Mouse (Mus musculus) limb, embryonic 13.5 days (tissue): ENCODE results near the gene Fbxo34. TPM values are rescaled to one million over a fixed set of nuclear protein-coding genes. Genes with fewer than 3 reads are reported as not detected.

Experiments
- ATAC-seq: fragments of 200-750 bp; cut with Nextera tagmentation; 2 replicates; pipeline ENCODE4 v1.8.0; 2017; ENCODE audit warnings: low read depth, moderate number of reproducible peaks, moderate TSS enrichment; ENCODE audit not compliant: low FRiP score
- H3K27ac ChIP-seq: fragments of 300-500 bp; sonication (generic); 2 replicates; pipeline ENCODE4 v1.5.1; 2015; ENCODE audit warnings: inconsistent platforms, mild to moderate bottlenecking, moderate library complexity
- H3K27me3 ChIP-seq: fragments of 300-500 bp; sonication (generic); 2 replicates; pipeline ENCODE4 v1.6.1; 2015; ENCODE audit warnings: mild to moderate bottlenecking, inconsistent platforms
- H3K36me3 ChIP-seq: fragments of 300-500 bp; sonication (generic); 2 replicates; pipeline ENCODE4 v1.6.1; 2015; ENCODE audit warnings: inconsistent platforms, mild to moderate bottlenecking, moderate library complexity
- H3K4me1 ChIP-seq: fragments of 300-500 bp; sonication (generic); 2 replicates; pipeline ENCODE4 v1.6.1; 2015; ENCODE audit warnings: inconsistent platforms
- H3K4me2 ChIP-seq: fragments of 300-500 bp; sonication (generic); replicated peaks from 2 replicates; pipeline ENCODE4 v1.6.1; 2015; ENCODE audit warnings: inconsistent platforms, mild to moderate bottlenecking, moderate library complexity
- H3K4me3 ChIP-seq: fragments of 300-500 bp; sonication (generic); 2 replicates; pipeline ENCODE4 v1.5.1; 2015; ENCODE audit warnings: moderate library complexity, mild to moderate bottlenecking, inconsistent platforms
- H3K9ac ChIP-seq: fragments of 300-500 bp; sonication (generic); 2 replicates; pipeline ENCODE4 v1.6.1; 2015; ENCODE audit warnings: mild to moderate bottlenecking, inconsistent platforms
- H3K9me3 ChIP-seq: fragments of 300-500 bp; sonication (generic); 2 replicates; pipeline ENCODE4 v1.6.1; 2016; ENCODE audit warnings: inconsistent platforms
- WGBS: fragments of 180-500 bp; shearing (Covaris S2); methylation state at CpG from one replicate; pipeline ENCODE4 v1.1.7; 2015; 5-methylcytosine and 5-hydroxymethylcytosine counted together
- polyA plus RNA-seq: library from polyadenylated mRNA; unstranded; fragments of >200 nt; fragmentation: Nextera tagmentation; extraction: Ambion mirVana; gene quantifications from 2 replicates; pipeline ENCODE4 v1.2.1, GENCODE M21; 2015

Fbxo34 gene
- polyA plus RNA-seq, 1 experiment from 2014 or later: 26.6 TPM

DNA sequence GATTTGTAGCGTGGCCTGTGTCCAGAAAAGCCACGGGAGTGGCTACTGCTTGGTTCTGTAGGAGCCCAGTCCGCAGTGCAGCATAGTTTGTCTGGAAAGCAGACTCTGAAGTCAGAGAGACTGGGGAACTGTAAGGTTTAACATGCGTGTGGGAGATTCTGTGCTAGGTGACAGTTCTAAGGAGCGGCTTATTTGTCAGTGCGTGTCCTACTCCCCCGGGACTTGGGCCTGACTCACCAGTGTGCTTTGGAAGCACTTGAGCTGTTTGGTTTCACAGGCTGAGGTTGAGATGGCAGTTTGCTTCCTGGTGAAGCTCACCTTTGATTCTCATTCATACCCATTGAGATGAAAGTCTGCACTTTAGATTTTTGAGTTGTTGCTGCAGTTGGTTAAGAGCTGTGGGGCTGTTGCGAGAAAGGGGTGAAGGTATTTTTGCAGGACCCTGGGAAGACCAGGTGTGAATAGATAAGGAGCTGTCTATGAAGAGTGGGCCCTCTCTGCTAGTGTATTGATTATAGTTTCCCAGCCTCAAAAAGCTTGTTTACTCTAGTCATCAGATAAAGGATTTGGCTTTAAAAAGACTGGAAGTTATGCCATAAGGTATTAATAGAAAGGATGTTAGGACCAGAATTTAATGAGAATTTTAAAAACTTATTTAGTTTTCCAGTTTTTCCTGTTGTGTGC is 24.5 kb downstream of the Fbxo34 start:
- no peak overlapping the region for H3K27ac ChIP-seq
- no peaks in the 10 kb centered on the region for H3K9me3 ChIP-seq
- no peaks in the 10 kb centered on the region for H3K27me3 ChIP-seq
- H3K4me1 ChIP-seq: peaks cover 18% of the 10 kb centered on the region
- no peak for ATAC-seq
- peak overlapping the region; percentile 72; the same call in 1 of the 2 replicates for H3K4me2 ChIP-seq
- no peak overlapping the region for H3K9ac ChIP-seq
- 84% methylated on average over 8 of the region's 8 CpGs for WGBS
- no peak overlapping the region for H3K4me3 ChIP-seq
- H3K36me3 ChIP-seq: peaks cover 6% of the 10 kb centered on the region; the same call in 1 of the 2 replicates

DNA sequence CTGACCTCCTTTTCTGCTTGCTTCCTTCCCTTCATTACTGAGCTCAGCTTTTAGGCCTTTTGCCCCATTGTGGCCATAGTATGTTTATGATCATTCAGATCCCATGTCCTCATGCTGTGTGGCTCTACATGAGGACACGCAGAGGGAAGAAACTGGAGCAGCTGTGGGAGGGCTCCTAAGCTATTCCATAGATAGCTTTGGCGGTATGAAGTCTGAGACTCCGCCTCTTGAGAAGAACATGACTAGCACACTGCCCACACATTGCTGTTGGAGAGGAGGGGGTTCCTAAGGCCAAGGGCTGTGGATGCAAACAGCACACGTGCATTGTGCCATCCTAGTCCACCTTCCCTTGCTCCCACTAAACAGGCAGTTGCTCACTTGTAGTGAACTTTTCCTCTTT is 26.0 kb downstream of the Fbxo34 start:
- H3K4me3 ChIP-seq: no peak overlapping the region
- H3K9me3 ChIP-seq: no peaks in the 10 kb centered on the region
- no peak for ATAC-seq
- no peak overlapping the region for H3K9ac ChIP-seq
- no peak overlapping the region for H3K27ac ChIP-seq
- no peak overlapping the region for H3K4me2 ChIP-seq
- peaks cover 6% of the 10 kb centered on the region; the same call in 1 of the 2 replicates for H3K36me3 ChIP-seq
- H3K27me3 ChIP-seq: no peaks in the 10 kb centered on the region
- H3K4me1 ChIP-seq: peaks cover 18% of the 10 kb centered on the region
- 86% methylated on average over 4 of the region's 4 CpGs for WGBS

DNA sequence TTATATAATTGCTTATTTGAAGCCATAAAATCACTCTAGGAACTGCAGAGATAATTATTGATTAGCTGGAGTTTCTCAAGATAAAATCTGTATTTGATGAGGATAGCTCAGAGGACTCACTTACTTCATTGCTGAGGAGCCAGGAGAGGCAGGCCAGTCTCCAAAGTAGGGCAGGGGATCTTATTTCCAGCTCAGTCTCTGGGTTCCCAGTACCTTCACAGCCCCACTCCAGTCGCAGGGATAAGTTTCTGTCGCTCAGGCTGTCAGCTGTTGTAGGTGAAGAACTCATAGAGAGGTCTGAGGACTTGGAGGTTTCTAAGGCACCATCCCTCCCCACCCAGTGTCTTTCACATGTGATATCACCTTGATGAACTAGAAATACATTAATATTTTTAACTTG is 27.5 kb downstream of the Fbxo34 start:
- Histone ChIP-seq H3K4me1 (peaks cover 18% of the 10 kb centered on the region), H3K36me3 (peaks cover 6% of the 10 kb centered on the region; the same call in 1 of the 2 replicates), H3K9ac (no peak overlapping the region), H3K9me3 (no peaks in the 10 kb centered on the region), H3K27me3 (no peaks in the 10 kb centered on the region), H3K4me2 (no peak overlapping the region), H3K4me3 (no peak overlapping the region), H3K27ac (no peak overlapping the region)
- WGBS: 68% methylated on average over 2 of the region's 2 CpGs
- no peak for ATAC-seq

DNA sequence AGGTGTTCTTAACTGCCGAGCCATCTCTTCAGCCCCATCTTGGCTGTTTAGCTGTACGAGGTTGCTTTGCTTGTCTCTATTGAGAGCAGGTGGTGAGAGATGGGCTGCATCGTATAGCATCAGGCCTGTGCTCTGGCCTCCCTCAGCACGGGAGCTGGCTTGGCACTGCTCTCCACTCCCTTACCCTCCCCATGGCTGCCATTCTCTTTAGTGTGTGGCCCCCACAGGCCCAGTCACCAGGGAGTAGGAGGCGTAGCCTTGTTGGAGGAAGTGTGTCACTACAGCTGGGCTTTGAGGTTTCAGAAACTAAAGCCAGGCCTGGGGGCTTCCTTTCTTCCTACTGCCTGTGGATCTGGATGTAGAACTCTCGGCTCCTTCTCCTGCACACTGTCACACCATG is 32.0 kb downstream of the Fbxo34 start:
- Histone ChIP-seq H3K9me3 (no peaks in the 10 kb centered on the region), H3K27ac (no peak overlapping the region), H3K36me3 (no peaks in the 10 kb centered on the region; the same call in 1 of the 2 replicates), H3K4me3 (no peak overlapping the region), H3K4me1 (peaks cover 5% of the 10 kb centered on the region; the same call in 1 of the 2 replicates), H3K27me3 (no peaks in the 10 kb centered on the region), H3K9ac (no peak overlapping the region), H3K4me2 (no peak overlapping the region)
- 78% methylated on average over 6 of the region's 6 CpGs for WGBS
- no peak for ATAC-seq

DNA sequence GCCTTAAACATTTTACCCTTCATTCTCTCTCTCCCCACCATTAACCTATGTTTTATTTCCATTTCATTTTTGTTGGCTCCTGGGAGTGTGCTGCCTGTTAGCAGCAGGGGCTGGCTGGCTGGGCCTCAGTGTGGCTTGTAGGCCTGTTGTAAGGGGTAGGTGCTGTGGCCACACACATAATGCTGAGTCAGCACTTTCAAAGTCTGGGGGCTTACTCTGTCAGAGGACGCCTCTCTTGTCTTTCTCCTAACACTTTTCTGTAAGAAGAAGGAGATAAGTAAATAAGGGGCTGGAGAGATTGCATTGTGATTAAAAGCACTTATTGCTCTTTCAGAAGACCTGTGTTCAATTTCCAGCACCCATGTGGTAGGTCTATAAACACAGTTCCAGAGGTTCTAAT is 32.9 kb downstream of the Fbxo34 start:
- peaks cover 5% of the 10 kb centered on the region; the same call in 1 of the 2 replicates for H3K4me1 ChIP-seq
- H3K27ac ChIP-seq: no peak overlapping the region
- no peak overlapping the region for H3K4me3 ChIP-seq
- no peak overlapping the region for H3K4me2 ChIP-seq
- no peaks in the 10 kb centered on the region for H3K27me3 ChIP-seq
- no peak for ATAC-seq
- H3K9ac ChIP-seq: no peak overlapping the region
- no peaks in the 10 kb centered on the region for H3K9me3 ChIP-seq
- WGBS: 74% methylated on average over 1 of the region's 1 CpGs
- H3K36me3 ChIP-seq: no peaks in the 10 kb centered on the region; the same call in 1 of the 2 replicates

DNA sequence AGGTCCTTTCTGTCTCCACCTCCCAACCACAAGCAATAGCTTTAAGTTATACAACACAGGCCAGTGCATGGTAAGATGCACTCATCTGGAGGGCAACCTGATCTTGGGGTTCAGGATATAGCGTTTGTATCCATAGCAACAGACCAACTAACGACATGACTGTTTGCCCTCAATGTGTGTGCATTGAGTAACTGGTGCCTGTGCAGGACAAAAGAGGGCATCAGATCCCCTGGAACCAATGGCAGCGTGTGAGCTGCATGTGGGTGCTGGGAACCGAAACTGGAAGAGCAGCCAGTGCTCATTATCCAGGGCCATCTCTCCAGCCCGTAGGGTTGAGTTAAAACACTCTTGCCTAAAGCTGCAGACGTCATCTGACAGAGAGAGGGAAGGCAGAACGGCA is 38.5 kb downstream of the Fbxo34 start:
- no peaks in the 10 kb centered on the region for H3K27me3 ChIP-seq
- ATAC-seq: no peak
- H3K4me3 ChIP-seq: no peak overlapping the region
- WGBS: 40% methylated on average over 7 of the region's 7 CpGs
- H3K9ac ChIP-seq: no peak overlapping the region
- no peaks in the 10 kb centered on the region; the same call in 1 of the 2 replicates for H3K36me3 ChIP-seq
- H3K27ac ChIP-seq: no peak overlapping the region
- peaks cover 26% of the 10 kb centered on the region for H3K4me1 ChIP-seq
- no peak overlapping the region for H3K4me2 ChIP-seq
- H3K9me3 ChIP-seq: no peaks in the 10 kb centered on the region

DNA sequence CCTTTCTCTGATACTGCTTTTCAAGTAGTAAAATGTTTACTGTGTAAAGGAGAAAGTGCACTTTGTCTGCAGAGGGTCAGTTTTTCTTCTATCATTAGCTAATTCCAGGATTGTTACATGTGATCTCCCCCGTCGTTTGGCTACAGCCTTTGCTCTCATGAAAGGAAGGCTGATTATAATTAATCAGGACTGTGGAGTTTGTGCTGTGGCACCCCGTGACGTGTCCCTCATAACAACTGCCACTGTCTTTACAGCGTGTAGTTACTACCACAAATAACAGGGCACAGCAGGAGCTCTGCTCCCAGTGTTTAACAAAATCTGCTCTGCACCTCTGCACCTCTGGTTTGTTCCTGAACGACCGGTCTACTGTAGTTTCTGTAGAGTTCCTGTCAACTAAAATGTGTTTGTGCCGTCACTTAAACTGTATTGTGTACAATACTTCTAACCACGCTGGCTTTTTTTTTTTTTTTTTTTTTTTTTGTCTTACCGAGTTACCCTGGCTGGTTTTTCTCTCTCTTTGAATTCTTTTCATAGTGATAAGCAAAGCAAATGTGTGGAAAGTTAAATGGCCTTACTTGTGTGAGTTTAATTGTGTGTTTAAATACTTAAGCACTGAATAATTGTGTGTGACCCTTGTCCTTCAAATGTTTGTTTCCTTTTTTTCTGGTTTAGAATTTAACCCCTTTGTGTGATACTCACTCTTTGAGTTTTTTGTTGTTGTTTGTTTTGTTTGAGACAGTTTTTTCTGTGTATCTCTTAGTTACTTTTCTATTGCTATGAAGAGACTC is 39.3 kb downstream of the Fbxo34 start:
- Histone ChIP-seq H3K4me3 (no peak overlapping the region), H3K4me2 (0 out of 2 replicates have a peak overlapping the region, but pooled peaks have one; percentile 5), H3K27me3 (no peaks in the 10 kb centered on the region), H3K4me1 (peaks cover 23% of the 10 kb centered on the region), H3K9ac (no peak overlapping the region), H3K9me3 (no peaks in the 10 kb centered on the region), H3K36me3 (no peaks in the 10 kb centered on the region; the same call in 1 of the 2 replicates), H3K27ac (no peak overlapping the region)
- 27% methylated on average over 10 of the region's 10 CpGs for WGBS
- ATAC-seq: no peak

DNA sequence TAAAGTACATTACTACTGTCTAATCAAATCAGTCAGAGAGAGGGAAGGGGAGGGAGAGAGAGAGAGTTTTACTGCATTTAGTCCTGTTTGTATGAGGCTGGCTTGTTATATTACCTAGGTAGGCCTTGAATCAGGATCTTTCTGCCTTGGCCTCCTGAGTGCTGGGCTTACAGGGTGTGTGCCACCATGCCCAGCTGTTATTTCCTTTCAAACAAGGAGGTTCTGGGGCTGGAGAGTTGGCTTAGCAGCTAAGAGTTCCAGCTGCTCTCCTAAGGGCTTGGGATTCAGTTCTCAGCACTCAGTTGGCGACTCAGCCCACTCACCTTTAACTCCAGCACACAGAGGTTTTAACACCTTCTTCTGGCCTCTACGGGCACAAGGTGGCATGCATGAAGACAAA is 40.5 kb downstream of the Fbxo34 start:
- Histone ChIP-seq H3K4me2 (no peak overlapping the region), H3K9ac (no peak overlapping the region), H3K27ac (no peak overlapping the region), H3K36me3 (no peaks in the 10 kb centered on the region; the same call in 1 of the 2 replicates), H3K9me3 (no peaks in the 10 kb centered on the region), H3K27me3 (no peaks in the 10 kb centered on the region), H3K4me3 (no peak overlapping the region), H3K4me1 (peaks cover 23% of the 10 kb centered on the region)
- ATAC-seq: 0 out of 2 replicates have a peak, but pooled peaks have one; percentile 28
- 76% methylated on average over 2 of the region's 2 CpGs for WGBS

DNA sequence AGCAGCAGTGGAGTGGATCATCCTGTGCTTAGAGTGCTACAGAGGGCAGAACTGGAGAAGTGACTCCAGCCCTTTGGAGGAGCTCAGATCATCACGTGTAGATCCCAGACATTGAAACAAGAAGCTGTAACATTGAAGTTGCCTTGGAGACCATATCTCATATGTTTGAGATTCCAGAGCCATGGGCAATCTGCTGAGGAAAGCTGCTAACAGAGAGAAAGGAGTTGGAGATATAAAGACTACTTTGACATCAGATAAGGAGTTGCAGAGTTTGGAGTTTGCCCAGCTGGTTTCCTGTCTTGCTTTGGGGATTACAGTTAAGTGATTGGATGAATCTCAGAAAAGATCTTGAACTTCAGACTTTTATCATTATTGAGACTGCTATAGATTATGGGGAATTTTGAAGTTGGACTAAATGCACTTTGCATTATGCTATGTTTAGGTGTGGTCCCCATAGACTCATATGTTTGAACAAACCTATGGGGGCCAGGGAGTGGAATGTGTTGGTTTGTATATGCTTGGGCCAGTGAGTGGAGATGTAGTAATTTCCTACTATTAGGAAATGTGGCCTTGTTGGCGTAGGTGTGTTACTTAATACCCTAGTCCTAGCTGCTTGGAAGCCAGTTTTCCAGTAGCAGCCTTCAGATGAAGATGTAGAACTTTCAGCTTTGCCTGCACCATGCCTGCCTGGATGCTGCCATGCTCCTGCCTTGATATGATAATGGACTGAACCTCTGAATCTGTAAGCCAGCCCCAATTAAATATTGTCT is 43.6 kb downstream of the Fbxo34 start:
- Histone ChIP-seq H3K9ac (no peak overlapping the region), H3K27me3 (no peaks in the 10 kb centered on the region), H3K4me1 (peaks cover 18% of the 10 kb centered on the region), H3K4me3 (no peak overlapping the region), H3K27ac (no peak overlapping the region), H3K4me2 (no peak overlapping the region), H3K36me3 (no peaks in the 10 kb centered on the region), H3K9me3 (no peaks in the 10 kb centered on the region)
- 85% methylated on average over 2 of the region's 2 CpGs for WGBS
- no peak for ATAC-seq

DNA sequence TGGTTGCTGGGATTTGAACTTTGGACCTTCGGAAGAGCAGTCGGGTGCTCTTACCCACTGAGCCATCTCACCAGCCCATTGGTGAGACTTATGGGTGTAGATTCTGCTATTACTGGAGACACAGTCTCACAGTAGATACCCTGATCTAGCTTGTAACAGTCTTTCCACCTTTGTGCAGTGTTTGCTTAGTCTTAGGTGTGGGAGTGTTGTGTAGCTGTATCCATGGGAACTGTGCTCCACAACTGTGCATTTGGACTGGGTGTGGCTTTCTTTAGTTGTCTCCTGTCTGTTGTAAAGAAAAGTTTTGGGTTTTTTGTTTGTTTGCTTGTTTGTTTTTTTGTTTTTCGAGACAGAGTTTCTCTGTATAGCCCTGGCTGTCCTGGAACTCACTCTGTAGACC is 45.7 kb downstream of the Fbxo34 start:
- Histone ChIP-seq H3K36me3 (no peaks in the 10 kb centered on the region), H3K27me3 (no peaks in the 10 kb centered on the region)
- WGBS: over 99% methylated on average over 3 of the region's 3 CpGs

DNA sequence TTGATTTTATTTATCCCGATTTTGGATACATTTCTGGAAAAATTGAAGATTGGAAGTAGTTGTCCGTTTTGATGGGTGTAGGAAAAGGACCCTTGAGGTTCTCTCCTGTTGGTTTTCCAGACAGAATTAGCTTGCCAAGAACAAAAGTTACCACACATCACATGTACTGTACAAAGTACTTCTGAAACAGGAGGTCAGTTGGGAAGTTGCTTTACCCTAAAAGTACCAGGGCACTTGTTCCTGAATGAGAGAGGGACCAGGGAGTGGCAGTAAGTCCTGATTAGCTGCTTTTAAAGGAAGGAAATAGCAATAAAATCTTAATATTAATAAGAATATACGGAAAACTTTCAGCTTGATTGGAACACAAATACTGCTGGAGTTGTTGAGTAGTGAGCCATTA is 46.9 kb downstream of the Fbxo34 start:
- Histone ChIP-seq H3K4me1 (no peaks in the 10 kb centered on the region), H3K4me2 (no peak overlapping the region), H3K9ac (no peak overlapping the region), H3K4me3 (no peak overlapping the region), H3K36me3 (no peaks in the 10 kb centered on the region), H3K27me3 (no peaks in the 10 kb centered on the region), H3K27ac (no peak overlapping the region), H3K9me3 (no peaks in the 10 kb centered on the region)
- ATAC-seq: no peak
- 81% methylated on average over 3 of the region's 3 CpGs for WGBS

More for the DNA sequence above, 45.7 kb downstream of the Fbxo34 start:
- H3K9ac ChIP-seq: no peak overlapping the region
- H3K4me3 ChIP-seq: no peak overlapping the region
- no peak overlapping the region for H3K27ac ChIP-seq
- no peak overlapping the region for H3K4me2 ChIP-seq
- ATAC-seq: no peak
- H3K9me3 ChIP-seq: no peaks in the 10 kb centered on the region
- H3K4me1 ChIP-seq: no peaks in the 10 kb centered on the region; the same call in 1 of the 2 replicates

DNA sequence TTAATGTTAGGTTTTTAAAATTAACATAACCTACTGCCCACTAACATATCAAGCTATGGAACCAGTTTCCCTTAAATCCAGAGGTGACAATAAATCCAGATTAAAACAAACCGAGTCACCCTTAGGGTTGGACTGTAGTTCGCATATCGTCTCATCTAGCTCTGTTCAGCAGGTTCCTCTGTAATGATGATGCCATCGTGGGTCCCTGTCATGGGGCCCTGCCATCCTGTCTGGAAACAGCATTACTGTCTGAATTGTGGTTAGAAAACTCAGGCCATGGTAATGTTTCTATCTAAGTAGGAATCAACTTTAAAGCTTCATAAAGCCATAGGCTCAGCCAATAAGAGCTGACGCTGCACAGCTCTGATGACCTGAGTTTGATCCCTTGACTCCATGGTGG is 48.4 kb downstream of the Fbxo34 start:
- Histone ChIP-seq H3K9ac (no peak overlapping the region), H3K4me2 (no peak overlapping the region), H3K4me1 (no peaks in the 10 kb centered on the region), H3K4me3 (no peak overlapping the region), H3K27ac (no peak overlapping the region), H3K9me3 (no peaks in the 10 kb centered on the region), H3K27me3 (no peaks in the 10 kb centered on the region), H3K36me3 (no peaks in the 10 kb centered on the region; the same call in 1 of the 2 replicates)
- WGBS: 73% methylated on average over 5 of the region's 5 CpGs
- ATAC-seq: no peak
